Mouse (Mus musculus) olfactory bulb, adult 2 months (tissue): ENCODE measurements around the gene Cobl.

Experiments
- CTCF ChIP-seq: fragments of 200-500 bp; IDR thresholded peaks from 2 replicates; pipeline ENCODE4 v1.5.1; 2012; ENCODE audit warnings: low read depth, mild to moderate bottlenecking, low read length, moderate library complexity; ENCODE audit not compliant: insufficient read depth
- POLR2A ChIP-seq: fragments of 200-500 bp; IDR thresholded peaks from 2 replicates; pipeline ENCODE4 v1.6.1; 2012; ENCODE audit warnings: mild to moderate bottlenecking, low read depth, low read length, moderate library complexity; ENCODE audit not compliant: insufficient read depth

DNA sequence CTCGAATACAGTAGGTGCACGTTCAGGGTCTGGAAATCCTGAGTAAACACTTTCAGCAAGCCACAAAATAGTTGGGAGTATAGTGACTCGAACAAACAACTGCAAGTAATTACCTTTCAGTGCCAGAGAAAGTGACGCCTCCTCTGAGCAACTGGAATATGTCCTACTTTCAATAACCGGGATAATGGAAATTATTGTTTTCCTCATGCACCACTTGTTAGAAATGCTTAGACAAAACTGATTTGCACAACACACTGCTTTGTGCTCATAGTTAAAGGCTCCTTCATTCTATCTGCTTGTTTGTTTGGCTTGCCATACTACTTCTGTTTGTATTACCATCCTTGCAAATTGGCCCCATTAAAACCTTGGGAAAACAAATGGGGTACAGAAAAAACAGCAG, 21.6 kb downstream of the Cobl start:
- TF ChIP-seq CTCF (no peak), POLR2A (no peak)
